Mouse (Mus musculus) CD4-positive, CD25-positive, alpha-beta regulatory T cell, adult 2 months (primary cell): ENCODE results near the gene Aimp1.

Experiments used
- DNase-seq: peaks from one replicate; pipeline ENCODE4 v3.0.0-alpha.2; 2012; ENCODE audit warnings: low read depth, low spot score

The Aimp1 gene

DNA sequence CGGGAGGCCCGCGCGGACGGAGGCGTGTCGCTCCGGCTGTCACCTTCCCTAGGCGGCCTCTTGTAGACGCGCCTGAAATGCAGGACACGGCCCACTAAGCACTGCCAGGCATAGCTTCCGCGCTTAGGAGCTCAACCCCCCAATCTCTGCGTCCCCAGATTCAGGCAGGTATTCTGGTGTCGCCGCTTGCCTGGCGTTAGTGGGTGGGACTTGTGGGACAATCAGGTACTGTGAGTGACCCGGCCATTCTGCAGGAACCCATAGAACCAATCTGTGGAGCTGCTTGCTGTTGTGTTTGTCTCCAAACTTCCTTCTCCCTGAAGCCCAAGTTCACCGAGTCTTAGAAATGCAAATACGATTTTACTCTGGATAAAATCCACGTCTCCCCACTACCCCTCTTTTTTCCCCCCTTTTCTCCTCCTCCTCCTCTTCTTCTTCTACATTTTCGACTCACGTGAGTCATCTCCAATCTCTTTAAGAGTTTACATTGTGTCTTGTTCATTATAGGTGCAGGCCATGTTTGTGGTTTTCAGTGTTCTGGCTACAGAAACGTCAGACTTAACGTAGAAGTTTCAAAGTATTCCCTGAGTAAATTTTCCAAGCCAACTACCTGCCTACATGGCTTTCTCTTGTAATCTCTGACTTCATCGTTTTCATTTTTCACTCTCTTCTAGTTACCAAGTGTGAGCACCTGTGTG lies at the start of gene Aimp1:
Gene Aimp1, minus strand, starts transcription at position 140 of the 698 bp plus-strand sequence.
- peak; percentile 18 for DNase-seq

DNA sequence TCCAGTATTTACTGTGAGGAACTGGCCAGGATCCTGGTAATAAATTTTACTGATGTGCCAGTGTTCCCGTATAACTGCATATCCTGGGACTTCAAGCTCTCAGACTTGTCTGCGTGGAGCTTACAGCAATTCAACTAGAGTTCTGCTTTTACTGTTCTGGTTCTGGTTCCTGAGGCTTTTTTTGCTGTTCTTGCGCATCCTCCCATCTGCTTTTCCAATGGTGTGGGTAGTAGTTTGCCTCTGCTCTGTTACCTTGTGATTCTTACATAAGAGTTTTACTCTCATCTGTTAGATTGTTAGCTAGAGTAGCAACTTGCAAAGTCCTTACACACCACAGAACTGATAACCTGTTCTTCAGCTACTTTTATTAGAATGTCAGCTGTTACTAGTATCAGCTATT lies 40.2 kb upstream of the Aimp1 start:
- no peak for DNase-seq

DNA sequence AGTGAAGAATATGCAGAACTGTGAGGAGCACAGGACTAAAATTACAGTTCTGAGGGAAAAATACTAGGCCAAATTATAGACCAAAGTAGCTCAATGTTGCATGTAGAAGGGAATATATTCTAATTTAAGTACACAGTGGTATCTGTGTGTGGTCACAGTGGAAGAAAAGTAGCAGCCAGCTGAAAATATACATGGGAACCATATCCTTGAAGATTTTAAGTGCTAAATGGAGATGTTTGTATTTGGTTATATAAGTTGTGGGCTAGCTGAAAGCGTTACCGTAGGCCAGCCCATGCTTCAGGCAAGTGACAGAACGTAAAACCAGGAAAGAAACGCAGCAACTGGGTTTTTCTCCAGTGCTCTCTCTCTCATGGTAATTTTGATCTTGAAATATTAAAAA lies 33.1 kb upstream of the Aimp1 start:
- DNase-seq = no peak

DNA sequence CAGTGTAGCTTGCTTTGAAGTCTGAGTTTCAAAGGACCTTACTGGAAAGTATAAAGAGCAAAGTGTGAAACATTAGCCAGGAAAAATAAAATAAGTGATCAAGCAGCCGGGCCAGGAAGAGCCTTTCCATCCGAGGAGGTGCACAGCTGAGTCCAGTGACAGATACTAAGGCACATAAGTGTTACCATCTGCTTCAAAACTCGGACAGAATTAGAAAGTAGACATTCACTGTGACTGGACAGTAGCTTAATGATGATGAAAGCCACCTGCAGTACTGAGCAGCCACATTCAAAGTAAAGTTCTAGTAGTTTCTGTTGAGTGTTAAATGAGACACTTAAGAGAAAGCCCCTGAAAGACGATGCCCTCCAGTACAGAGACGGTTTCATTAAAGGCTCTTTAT lies 29.7 kb upstream of the Aimp1 start:
- DNase-seq = no peak

DNA sequence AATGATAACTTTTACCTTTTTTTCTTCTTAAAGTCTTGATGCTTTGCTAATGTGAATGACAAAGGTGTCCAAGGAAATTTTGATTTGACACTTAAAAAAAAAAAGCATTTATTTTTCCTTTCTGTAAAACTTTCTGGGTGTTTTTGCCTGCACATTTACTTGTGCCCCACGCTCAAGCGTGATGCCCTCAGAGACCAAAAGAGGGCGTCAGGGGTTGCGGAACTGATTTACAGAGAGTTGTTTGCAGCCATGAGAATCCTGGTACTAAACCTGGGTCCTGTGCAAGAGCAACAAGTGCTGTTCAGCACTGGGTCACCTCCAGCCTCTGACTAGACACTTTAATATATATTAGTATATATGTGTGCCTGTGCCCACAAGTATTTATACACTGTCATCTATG lies 22.8 kb upstream of the Aimp1 start:
- DNase-seq = no peak

DNA sequence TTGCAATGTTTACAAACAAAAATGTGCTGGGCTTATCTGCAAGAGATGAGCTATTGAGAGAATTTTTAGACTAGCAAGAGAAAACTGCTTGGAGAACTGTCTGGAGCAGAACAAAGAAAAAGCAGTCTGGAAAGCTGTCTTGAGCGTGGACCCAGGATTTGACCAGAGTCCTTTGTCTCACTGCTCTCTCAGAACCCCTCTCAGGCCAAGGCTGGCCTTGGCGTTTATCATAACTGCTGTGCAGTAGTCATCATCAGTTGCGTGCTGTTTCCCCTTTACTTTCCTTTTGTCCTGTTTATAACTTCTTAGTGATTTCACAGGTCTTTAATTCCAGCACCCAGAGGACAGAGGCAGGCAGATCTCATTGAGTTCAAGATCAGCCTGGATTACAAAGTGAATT lies 20.0 kb upstream of the Aimp1 start:
- no peak for DNase-seq

DNA sequence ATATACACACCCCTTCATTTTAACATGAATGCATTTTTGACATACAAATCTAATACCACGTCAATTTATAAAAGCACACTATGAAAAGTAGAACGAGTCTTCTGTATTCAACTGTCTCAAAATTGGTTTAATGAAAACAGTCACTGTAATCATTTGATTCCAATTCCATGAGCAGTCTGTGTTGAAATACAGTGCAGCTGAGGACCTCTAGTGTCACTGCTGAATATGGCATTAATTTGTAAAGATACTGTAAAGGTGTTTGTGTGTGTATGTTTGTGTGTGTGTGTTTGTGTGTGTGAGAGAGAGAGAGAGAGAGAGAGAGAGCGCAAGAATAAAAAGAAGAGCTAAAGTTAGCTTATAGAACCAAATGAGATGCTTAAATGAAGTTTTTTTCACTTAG lies 17.2 kb upstream of the Aimp1 start:
- DNase-seq = peak; percentile 32

DNA sequence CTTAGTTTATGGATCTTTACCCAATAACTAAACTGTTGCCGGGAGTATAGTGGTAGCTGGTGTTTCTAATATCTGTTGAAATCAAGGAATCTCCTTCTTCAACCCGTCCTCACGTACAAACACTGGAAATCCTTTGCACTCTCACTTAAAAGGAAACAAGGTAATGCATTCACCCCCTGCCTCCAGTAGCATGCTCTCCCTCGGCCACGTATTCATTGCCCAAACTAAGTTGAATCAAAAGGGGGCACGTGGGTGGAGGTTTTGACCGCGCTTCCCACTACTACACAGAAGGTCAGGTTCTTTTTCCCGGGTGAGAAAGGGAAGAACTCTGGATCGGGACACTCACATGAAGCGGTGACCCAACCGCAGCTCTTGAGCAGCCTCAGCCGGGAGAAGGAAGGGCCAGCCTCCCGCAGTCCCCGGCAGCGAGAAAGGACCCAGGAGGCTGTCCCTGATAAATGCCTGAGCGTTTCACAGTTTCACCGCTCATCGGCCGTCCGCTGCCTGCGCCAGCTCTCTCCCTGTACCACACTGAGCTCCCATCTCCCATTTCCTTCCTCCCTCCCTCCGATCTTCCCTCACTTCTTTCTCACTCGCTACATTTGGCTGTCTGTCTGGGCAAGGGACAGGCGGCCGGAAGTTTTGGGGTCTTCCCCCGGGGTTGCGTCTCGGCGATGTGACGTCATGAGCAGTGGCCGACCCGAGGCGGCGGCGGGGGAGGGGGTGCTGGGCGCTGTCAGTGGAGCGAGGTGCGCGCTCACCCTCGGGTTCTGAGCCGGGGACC lies 531 bp downstream of the Aimp1 start, which contains the start of gene Tbck:
Gene Tbck, plus strand, starts transcription at position 698 of the 784 bp plus-strand sequence.
- peak; percentile 95 for DNase-seq

DNA sequence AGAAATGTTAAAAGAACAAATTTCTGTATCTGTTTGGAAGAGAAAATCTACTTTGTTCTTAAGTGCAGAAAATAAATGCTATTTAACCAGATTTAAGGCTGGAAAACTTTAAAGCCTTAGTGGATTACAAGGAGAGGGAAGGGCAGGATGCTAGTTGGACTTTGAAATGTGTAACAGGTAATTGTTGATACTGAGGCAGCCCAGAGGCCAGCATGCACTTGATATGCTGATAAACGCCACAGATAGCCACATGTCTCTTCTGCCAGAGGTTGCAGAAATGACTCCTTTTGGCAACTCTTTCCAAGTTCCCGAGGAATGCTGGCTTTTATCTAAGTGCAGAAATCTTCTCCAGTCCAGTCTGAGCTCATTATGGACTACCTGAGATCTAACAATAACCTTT lies 6.7 kb downstream of the Aimp1 start:
- DNase-seq = no peak

DNA sequence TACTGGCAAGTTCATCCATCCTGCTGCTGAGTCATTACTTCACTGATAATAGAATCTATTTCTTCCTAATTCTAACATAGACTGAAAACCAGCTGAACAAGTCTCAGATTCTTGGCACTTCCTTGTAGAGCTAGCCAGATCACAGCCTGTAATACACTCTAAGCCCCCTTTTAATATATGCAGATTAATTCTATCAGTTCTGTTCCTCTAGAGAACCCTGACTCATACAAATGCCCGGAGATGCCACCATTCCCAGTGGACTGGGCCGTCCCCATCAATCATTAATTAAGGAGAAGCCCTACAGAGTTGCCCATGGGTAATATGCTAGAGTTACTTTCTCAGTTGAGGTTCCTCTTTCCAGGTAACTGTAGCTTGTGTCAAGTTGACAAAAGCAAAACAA lies 28.2 kb downstream of the Aimp1 start:
- no peak for DNase-seq

DNA sequence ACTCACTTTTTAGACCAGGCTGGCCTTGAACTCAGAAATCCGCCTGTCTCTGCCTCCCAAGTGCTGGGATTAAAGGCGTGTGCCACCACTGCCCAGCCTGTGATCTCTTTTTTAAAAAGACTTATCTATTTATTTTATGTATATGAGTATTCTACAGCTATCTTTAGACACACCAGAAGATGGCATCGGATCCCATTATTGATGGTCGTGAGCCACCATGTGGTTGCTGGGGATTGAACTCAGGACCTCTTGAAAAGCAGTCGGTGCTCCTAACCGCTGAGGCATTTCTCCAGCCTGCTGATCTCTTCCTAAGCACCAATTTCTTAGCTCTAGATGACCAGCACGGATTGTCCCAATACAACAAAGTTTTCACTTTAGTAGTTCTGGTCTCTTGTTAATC lies 30.2 kb downstream of the Aimp1 start:
- DNase-seq = no peak

DNA sequence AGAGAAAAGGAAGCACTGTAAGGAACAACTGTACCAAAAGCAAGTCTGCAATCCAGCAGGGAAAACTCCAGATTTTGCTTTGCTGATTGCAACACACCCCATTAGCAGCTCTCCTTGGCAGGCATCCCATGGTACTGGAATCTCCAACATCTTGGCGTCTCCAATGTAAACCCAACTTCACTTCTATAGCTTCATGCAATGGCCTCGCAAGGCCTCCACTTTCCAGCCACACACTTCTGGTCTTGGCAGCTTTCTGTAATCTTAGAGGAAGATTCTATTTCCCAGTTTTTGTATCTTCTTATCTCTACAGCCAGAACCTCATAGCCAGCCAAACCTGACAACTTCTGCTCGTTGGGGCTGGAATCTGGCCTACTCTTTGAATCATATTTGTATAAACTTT lies 32.4 kb downstream of the Aimp1 start:
- DNase-seq = no peak

DNA sequence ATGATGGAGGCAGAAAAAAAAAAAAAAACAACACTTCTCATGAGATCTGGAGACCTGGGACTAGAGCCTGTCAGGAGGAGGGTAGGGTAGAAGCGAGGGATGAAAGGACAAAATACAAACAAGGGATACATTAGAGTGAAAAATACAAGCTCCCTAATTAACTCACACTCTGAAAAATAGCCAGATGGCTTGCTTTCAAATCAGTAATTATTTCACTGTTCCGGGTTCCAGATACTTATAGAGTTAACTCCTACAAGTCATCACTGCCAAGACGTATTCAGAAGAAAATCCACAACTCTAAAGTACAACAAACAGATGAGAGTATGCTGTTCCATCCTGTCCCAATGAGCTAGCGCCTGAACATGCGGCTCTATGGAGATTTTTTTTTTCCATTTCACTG lies 34.0 kb downstream of the Aimp1 start:
- DNase-seq = no peak

DNA sequence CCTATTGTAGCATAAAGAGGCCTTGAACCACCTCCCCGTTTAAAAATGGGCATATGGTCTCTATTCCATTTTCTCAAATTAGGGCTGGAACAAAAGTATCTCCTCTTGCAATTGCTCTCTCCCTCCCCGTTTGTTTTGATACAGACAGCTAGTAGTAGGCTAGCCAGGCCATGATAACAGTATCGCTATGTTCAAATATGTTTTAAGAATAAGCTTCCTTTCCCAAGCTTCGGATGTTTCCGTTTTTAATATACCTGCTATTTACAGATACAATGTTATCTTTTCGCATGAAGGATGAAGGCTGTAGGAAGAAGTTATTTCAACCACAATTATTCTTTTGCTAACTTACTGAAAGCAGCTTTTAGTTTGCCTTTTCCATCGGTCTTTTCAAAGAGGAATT lies 34.8 kb downstream of the Aimp1 start:
- DNase-seq = no peak

DNA sequence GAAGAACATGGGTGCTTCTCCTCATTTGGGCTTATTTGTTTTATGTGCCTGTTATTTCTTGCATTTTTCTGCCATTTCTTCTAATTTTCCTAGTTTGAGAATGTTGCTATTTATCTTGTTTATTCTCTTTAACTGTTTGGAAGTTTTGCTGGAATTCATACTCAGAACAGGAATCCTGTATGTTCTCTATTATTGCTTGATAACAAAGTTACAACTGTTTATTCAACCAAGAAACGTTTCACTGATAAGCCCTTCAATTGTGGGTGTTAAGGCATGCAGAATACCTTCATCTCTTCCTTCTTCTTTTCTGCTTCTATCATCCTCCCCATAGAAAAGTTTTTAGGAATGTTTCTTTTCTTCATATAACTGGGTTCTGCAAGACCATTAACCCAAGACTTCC lies 37.4 kb downstream of the Aimp1 start:
- no peak for DNase-seq

DNA sequence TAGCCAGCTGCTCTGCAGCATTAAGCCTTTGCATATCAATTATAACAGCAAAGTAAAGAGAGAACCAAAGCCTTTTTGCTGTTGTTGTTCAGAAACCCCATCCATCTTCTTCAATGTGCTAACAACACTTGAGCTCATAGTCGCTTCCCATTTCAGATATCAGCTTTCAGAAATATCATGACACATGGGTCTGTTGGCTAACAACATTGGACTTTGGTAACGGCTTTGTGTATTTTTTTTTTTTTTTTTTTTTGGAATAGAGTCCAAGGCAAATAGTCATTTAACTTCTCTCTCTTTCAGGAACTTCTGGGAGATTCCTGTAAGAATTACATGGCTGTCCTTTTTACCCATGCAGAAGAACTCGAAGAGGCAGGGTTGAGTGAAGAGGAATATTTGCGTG lies 40.1 kb downstream of the Aimp1 start:
- DNase-seq = no peak

DNA sequence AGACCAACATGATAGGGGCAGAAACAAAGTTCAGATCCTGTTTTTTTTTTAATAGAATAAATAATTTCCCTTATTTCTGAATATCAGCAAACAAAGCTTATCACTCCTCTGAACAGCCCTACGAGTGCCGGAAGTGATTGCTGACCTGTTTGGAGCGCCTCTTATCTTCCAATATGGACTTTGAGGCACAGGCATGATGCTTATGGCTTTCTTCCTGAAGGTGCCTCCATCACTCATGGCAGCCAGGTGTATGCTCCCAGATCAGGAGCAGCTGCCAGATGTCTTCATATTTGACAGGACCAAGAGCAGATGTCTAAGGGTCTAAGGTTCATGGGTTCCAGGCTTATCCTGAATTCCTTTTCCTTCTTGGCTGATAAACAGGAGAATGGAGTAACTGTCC lies 47.1 kb downstream of the Aimp1 start:
- no peak for DNase-seq

DNA sequence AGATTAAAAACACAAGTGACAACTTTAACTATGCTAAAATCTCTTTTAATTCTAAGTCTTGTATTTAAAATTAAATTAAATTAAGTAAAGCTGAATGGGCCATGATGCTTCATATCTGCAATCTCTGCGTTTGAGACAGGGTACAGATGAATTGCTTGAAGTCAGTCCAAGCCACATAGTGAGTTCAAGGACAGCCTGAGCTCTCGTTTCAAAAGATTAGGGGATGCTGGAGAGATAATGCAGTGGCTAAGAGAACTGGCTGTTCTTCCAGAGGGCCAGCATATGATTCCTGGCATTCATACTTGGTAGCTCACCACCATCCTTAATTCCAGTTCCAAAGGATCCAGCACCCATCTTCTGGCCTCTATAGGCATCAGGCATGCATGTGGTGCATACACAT lies 50.9 kb downstream of the Aimp1 start:
- DNase-seq = no peak

DNA sequence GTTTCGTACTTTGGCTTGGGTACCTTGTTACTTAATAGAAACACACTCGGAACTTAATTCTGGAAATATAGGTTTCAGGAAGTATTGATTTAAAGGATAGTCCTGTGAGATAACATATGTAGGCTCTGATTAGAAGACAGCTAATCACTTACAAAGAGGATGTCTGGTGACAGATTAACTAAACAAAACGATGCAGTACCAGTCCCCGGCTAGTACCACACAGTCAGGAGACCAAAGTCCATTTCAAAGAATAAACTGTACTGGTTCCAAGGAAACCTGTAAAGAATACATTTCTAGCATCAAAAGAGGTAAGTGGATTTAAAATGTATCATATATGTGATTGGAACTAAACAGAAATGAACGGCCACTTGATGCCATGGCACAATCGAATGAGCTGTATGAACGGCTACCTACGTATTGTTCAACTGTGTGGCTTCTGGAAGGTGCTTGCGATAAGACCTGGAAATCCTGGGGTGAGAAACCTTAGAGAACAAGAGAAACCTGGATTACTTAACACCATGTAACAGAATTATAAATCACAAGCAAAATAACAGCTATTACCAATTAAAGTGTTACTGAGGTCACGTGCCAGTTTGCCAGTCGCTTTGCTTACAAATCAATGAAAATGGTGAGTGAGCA lies 54.5 kb downstream of the Aimp1 start, which contains the start of gene Gimd1:
Gene Gimd1, plus strand, starts transcription at position 220 of the 639 bp plus-strand sequence.
- no peak for DNase-seq

DNA sequence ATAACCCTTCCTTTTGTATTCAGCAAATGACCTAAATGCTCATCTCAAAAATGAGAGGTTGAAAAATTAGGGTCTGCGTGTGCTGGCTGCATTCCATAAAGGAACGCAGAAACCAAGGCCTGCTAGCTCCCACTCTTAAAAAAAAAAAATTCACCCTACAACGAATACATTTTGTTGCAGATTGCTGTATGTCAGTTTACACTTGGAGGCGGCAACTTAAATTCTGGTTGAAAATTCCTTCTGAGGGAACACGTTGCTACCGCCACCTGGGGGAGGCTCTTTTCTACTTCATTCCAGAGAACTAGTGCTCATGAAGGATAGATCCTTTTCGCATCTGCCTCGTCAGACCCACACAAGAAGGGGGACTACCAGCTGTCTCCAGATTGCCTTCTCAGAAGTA lies 55.4 kb downstream of the Aimp1 start:
- DNase-seq = no peak
